10 mouse cellular contexts compared by ENCODE assay signal in genomic region chr6:122703251-122703650, GRCm38 (mm10). TPM values are rescaled to one million over a fixed set of nuclear protein-coding genes. Genes with fewer than 3 reads are reported as not detected.
DNase-seq lines count a peak whose midpoint lies in the region; ATAC-seq and TF ChIP-seq lines count a peak whose summit lies in the region.
"Had no signal": no experiment of that assay in that cellular context is flagged by ENCODE, and none has a peak within 500 bp of the region (broad histone marks: within the 10 kb centered on the region; RNA-seq: fewer than 3 reads in every experiment).

No protein-coding gene starts in this region.

- H3K4me1 ChIP-seq in heart, embryonic 12.5 days (replicated peaks): peaks cover 12% of the 10 kb centered on the region; the same call in 1 of the 2 replicates
- H3K4me1 ChIP-seq in heart, adult 2 months (ENCODE audit: control insufficient read depth, insufficient read depth, low read length): no peaks in the 10 kb centered on the region
- H3K4me1 ChIP-seq in lung, embryonic 15.5 days: peaks cover 15% of the 10 kb centered on the region
- 0 out of 2 replicates have a peak, but pooled peaks cover 6% of the 10 kb centered on the region for H3K4me1 ChIP-seq in embryonic facial prominence, embryonic 15.5 days
- H3K4me1 ChIP-seq in limb, embryonic 15.5 days: peaks cover 14% of the 10 kb centered on the region

- H3K79me2 ChIP-seq in heart, adult 2 months (replicated peaks; ENCODE audit: control insufficient read depth, insufficient read depth, low read length): no peaks in the 10 kb centered on the region

- no peak overlapping the region for H3K9ac ChIP-seq in heart, embryonic 12.5 days
- H3K9ac ChIP-seq in heart, adult 2 months (ENCODE audit: low read depth, low read length): no peak overlapping the region
- no peak overlapping the region for H3K9ac ChIP-seq in lung, embryonic 15.5 days
- H3K9ac ChIP-seq in embryonic facial prominence, embryonic 15.5 days: no peak overlapping the region
- H3K9ac ChIP-seq in limb, embryonic 15.5 days: no peak overlapping the region

- H3K9me3 ChIP-seq in heart, embryonic 12.5 days (replicated peaks): no peaks in the 10 kb centered on the region
- no peaks in the 10 kb centered on the region for H3K9me3 ChIP-seq in lung, embryonic 15.5 days
- no peaks in the 10 kb centered on the region for H3K9me3 ChIP-seq in embryonic facial prominence, embryonic 15.5 days (replicated peaks)
- no peaks in the 10 kb centered on the region for H3K9me3 ChIP-seq in limb, embryonic 15.5 days

- no peak for ATAC-seq in heart, embryonic 12.5 days (ENCODE audit: insufficient number of reproducible peaks, low FRiP score)
- no peak for ATAC-seq in lung, embryonic 15.5 days (ENCODE audit: borderline replicate concordance, extremely low read depth, low FRiP score, low TSS enrichment)
- ATAC-seq in embryonic facial prominence, embryonic 15.5 days (ENCODE audit: insufficient number of reproducible peaks, low FRiP score, low TSS enrichment, low read depth): no peak
- ATAC-seq in limb, embryonic 15.5 days (ENCODE audit: insufficient number of reproducible peaks, low FRiP score, low TSS enrichment, low read depth): no peak
- ATAC-seq in granulocyte monocyte progenitor cell, adult 5-6 weeks (replicated peaks; ENCODE audit: poor library complexity, severe bottlenecking): no peak

- TF ChIP-seq EP300 in heart, adult 2 months (IDR thresholded peaks at IDR 0.05; ENCODE audit: insufficient read depth, low read depth, low read length): no peak

- no peak for DNase-seq in heart, adult 2 months
- no peak for DNase-seq in lung, adult 18-20 months
- DNase-seq in liver: no peak
- DNase-seq: heart, adult 11 months had no signal

- peak overlapping the region; percentile 74 for H3K27ac ChIP-seq in heart, embryonic 12.5 days (ENCODE audit: poor library complexity, severe bottlenecking)
- no peak overlapping the region for H3K27ac ChIP-seq in heart, adult 2 months
- peak overlapping the region; percentile 88 for H3K27ac ChIP-seq in lung, embryonic 15.5 days
- H3K27ac ChIP-seq in embryonic facial prominence, embryonic 15.5 days (replicated peaks): peak overlapping the region; percentile 89; the same call in 1 of the 2 replicates
- peak overlapping the region; percentile 82; the same call in 1 of the 2 replicates for H3K27ac ChIP-seq in limb, embryonic 15.5 days

- no peak for TF ChIP-seq POLR2A in heart, adult 2 months (IDR thresholded peaks at IDR 0.05; ENCODE audit: insufficient read depth, low read depth, low read length)

- peak overlapping the region; percentile 30 for H3K4me3 ChIP-seq in heart, embryonic 12.5 days
- no peak overlapping the region for H3K4me3 ChIP-seq in heart, adult 2 months
- H3K4me3 ChIP-seq in lung, embryonic 15.5 days: peak overlapping the region; percentile 31; the same call in 1 of the 2 replicates
- H3K4me3 ChIP-seq in embryonic facial prominence, embryonic 15.5 days (replicated peaks): no peak overlapping the region
- H3K4me3 ChIP-seq in limb, embryonic 15.5 days: no peak overlapping the region

- no peaks in the 10 kb centered on the region for H3K36me3 ChIP-seq in heart, embryonic 12.5 days
- no peaks in the 10 kb centered on the region for H3K36me3 ChIP-seq in heart, adult 2 months (ENCODE audit: control insufficient read depth, insufficient read depth, low read length)
- H3K36me3 ChIP-seq in lung, embryonic 15.5 days: no peaks in the 10 kb centered on the region
- H3K36me3 ChIP-seq in embryonic facial prominence, embryonic 15.5 days: no peaks in the 10 kb centered on the region
- H3K36me3 ChIP-seq in limb, embryonic 15.5 days: no peaks in the 10 kb centered on the region

- 16% methylated on average over 6 of the region's 6 CpGs for WGBS in heart, embryonic 12.5 days
- WGBS in heart, adult 2 months: 27% methylated on average over 6 of the region's 6 CpGs
- WGBS in lung, embryonic 15.5 days: 11% methylated on average over 6 of the region's 6 CpGs
- WGBS in embryonic facial prominence, embryonic 15.5 days: 12% methylated on average over 6 of the region's 6 CpGs
- WGBS in limb, embryonic 15.5 days: 18% methylated on average over 6 of the region's 6 CpGs

- peaks cover 25% of the 10 kb centered on the region for H3K27me3 ChIP-seq in heart, embryonic 12.5 days (replicated peaks)
- no peaks in the 10 kb centered on the region for H3K27me3 ChIP-seq in heart, adult 2 months (ENCODE audit: control insufficient read depth, insufficient read depth, low read length)
- H3K27me3 ChIP-seq in lung, embryonic 15.5 days: peaks cover 4% of the 10 kb centered on the region; the same call in 1 of the 2 replicates
- H3K27me3 ChIP-seq in embryonic facial prominence, embryonic 15.5 days: no peaks in the 10 kb centered on the region
- H3K27me3 ChIP-seq in limb, embryonic 15.5 days: peaks cover 21% of the 10 kb centered on the region; the same call in 1 of the 2 replicates

- intact Hi-C loops in heart, adult 2 months (cut with DNase I): no loop called here

- peak overlapping the region; percentile 64 for H3K4me2 ChIP-seq in heart, embryonic 12.5 days
- H3K4me2 ChIP-seq in lung, embryonic 15.5 days: peak overlapping the region; percentile 58
- peak overlapping the region; percentile 54 for H3K4me2 ChIP-seq in embryonic facial prominence, embryonic 15.5 days (replicated peaks)
- peak overlapping the region; percentile 46 for H3K4me2 ChIP-seq in limb, embryonic 15.5 days

- TF ChIP-seq CTCF in heart, adult 2 months (IDR thresholded peaks at IDR 0.05): no peak

RNA-seq across cellular contexts. Expression of gene Nanog, which starts 4.0 kb away (rescaled TPM):
- 0.49 and 0.86 TPM in 2 replicates for polyA plus RNA-seq in heart, embryonic 12.5 days (2016; fragmentation: Nextera tagmentation; extraction: Ambion mirVana)
- total RNA-seq in heart, adult 2 months (2021): not detected
- not detected in 2 replicates for polyA plus RNA-seq in heart, adult 2 months (2012; rRNA removed)
- polyA plus RNA-seq in lung, embryonic 15.5 days (2015; fragmentation: Nextera tagmentation; extraction: Ambion mirVana): 0.33 and 0.40 TPM in 2 replicates
- polyA plus RNA-seq in embryonic facial prominence, embryonic 15.5 days (2015; fragmentation: Nextera tagmentation; extraction: Ambion mirVana): 0.33 and 0.34 TPM in 2 replicates
- 0.17 and 0.20 TPM in 2 replicates for polyA plus RNA-seq in limb, embryonic 15.5 days (2015; fragmentation: Nextera tagmentation; extraction: Ambion mirVana)
- not detected in 2 replicates for total RNA-seq in granulocyte monocyte progenitor cell, adult 5-6 weeks (2014; fragmentation: Nextera tagmentation)
- not detected in 2 replicates for total RNA-seq in granulocyte monocyte progenitor cell, adult 5-6 weeks (2017)
- polyA plus RNA-seq: large intestine, adult 2 months had no signal

Comparison
In these comparisons a context has a peak if more than half of its experiments do, and no peak if none do; other contexts are left out.
1. H3K4me3 ChIP-seq: peak in heart, embryonic 12.5 days (single experiment) and lung, embryonic 15.5 days (single experiment); none in heart, adult 2 months (single experiment), embryonic facial prominence, embryonic 15.5 days (single experiment) and limb, embryonic 15.5 days (single experiment).
2. Peak in every context shown above with its lines, with median percentiles within 50 percentile points of each other: H3K4me2 ChIP-seq.